Mouse (Mus musculus): ENCODE data around the gene Tbx6.

DNA sequence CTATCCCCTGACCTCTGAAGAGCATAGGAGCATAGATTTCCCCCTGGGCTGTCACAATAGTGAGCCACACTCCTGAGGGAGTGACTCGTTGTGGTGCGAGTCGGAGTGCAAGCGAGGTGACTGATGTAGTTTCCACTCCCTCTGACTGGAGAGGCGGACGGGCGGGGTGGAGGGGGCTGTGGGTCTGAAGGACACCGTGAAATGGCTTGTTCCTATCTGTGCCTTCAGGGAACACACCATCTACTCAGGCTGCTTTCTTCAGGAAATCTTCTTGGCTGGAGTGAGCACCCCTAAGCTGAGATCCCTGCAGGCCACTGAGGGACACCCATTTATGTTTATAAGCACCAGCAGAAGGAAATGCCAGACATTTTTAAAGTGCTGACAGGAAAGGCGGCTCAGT lies 41.5 kb downstream of the Tbx6 start:
- TF ChIP-seq POLR2A (IDR thresholded peaks at IDR 0.05; ENCODE audit: extremely low read depth, insufficient read depth, low read length) (0 out of 2 replicates have a peak, but pooled peaks have one; percentile 11), CTCF (IDR thresholded peaks at IDR 0.05; ENCODE audit: extremely low read depth, insufficient read depth, low read length) (no peak)

All from cortical plate, adult 2 months (tissue).